Mouse (Mus musculus) cerebellum, adult 18-20 months (tissue): ENCODE results near the gene Atg5.
"Not testable (repeated sequence)": the region's sequence is repeated elsewhere in the genome, so short reads cannot be mapped to it uniquely, and the experiment has no call there.

Experiments
- DNase-seq, 2 experiments: peaks; one replicate each; pipeline ENCODE4 v3.0.0; 2021

Atg5 gene

DNA sequence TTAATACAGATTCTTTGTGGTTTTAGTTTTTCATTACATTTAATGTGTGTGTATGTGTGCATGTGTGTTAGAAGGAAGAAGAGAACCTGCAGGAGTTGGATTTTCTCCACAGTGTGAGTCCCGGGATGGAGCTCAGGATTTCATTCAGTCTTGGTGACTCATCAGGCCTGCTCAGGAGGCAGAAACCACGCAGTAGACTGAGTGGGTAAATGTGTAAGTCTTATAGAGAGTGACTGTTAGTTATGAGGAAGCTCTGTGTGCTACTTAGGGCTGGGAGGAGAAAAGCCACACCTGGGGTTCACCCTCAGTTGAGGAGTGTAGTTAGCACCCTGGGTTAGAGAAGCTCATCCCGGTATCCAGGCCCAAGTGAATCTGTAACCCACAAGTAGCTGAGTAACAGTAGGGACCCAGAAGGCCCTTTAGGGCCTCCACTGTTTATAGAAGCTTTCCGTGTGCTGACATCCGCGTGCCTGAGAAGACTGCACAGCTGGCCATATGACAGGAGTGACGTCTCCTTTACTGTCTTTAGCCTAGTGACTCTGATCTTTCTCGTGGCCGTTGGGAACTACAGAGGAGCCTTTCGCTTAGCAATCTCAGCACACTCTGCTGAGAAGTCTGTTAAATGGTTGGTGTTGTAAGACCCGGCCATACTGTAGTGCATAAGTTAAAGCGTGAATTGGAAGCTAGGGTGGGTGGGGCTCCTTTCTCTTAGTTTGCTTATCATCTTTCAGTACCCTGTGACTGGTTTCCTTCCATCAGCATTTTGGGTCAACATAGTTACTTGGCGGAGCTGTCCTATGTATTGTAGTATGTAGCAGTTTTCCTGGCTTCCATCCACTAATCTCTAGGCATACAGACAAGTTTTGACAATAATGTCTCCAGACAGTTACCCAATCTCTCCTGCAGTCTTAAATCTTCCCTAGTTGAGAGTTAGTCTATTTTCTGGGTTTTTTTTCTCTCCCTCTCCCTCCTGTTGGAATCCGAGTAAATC is 48.4 kb downstream of the Atg5 start:
- no peak for DNase-seq

DNA sequence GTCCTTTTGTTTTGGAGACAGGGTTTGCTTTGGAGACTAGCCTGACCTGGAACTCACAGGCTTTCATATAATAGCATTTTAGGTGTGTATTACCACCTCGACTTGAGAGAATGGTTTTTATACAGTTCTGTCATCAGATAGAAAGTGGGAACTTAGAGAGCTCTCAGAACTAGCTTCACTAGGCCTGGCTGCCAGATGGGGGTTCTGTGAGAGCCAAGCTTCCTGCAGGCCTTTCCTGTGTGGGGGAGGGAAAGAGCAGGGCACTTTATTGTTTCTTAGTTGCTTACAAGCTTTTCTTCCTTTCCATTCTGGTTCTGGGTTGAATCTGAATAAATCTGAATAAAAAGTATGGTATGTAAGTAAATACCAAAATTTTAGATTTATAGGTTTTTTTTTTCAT is 54.0 kb downstream of the Atg5 start:
- DNase-seq: peak in 1 of 2 experiments; percentile 12

DNA sequence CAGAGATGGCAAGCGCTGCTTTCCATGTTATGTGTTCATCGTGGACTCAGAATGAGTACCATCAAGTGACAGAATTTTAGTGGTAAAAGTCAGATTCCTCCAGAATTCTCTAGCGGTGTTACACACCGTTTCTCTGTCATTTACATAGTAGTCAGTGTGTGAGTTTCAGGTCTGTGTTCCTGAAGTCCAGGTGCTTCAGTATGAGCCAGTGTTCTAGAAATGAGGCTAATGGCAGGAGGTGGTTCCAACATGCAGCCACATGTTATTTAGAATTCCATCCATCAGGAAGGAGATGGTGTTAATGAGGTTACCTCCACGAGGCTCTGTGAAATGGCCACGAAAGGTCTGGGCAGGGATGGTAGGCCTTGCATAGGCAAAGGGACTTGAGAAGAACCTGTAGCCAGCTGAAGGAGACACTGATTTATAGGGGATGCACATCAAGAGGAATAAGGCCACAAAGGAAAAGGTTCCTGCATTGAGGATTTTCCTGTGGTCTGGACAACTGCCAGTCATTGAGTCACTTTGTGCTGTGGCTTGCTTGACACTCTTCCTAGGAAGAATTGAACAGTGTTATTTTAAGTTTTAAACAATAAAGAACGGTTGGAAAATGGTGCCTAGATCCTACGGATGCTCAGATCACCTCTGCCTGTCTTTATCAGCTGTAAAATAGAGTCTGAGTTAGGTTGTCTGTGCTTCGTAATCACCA is 55.1 kb downstream of the Atg5 start:
- DNase-seq: no peak

DNA sequence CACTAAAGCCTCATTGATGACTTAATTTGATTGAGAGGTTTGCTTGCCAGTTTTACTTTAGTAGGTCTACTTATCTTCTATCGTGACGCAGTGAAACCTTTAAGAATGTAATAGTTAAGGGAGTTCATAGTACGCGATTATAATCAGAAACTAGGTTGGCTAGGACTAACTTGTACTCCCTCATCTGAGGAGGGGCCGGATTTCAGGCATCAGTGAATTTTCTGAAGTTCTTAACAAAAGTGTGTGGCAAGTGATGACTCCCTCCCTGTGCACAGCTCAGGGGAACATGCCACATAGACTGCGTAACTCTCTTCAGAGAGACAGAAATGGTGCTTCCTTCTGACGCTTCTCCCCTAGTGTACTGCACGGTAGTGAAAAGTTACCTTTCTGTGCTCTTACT is 55.7 kb downstream of the Atg5 start:
- DNase-seq: no peak

DNA sequence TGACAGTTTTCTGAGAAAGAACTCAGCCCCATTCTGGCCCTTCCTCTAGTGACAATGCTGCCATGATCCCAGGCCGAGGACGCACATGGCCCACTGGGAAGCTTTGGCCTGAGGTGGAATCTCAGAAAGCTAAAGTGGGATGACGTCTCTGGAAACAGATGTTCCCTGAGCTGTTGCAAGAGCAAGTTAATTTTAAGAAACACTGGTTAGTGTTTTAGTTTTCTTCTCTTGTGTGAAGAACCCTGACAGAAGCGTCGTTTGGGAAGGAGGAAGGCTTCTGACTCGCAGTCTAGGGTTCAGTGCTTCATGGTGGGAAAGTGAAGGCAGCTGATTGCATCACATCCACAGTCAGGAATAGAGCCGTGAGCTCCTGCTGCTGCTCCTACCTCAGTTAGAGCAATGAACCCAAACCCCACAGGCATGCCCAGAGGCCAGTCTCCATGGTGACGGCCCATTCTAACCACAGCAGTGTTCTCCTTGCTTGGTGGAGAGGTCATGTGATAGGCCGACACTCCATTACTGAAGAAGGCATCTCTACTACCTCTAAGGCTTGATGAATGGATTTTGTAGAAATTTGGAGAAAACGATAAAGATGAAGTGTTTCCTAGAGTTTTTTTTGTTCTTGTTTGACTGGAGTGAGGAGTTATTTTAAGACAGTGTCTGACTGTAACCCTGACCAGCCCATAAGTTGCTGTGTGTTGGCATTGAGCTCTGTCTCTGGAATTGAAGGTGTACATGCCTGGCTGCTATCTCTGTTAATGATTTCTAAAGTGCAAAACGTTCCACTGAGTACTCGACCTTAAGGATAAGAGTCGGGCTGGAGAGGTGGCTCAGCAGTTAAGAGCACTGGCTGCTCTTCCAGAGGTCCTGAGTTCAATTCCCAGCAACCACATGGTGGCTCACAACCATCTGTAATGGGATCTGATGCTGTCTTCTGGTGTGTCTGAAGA is 57.7 kb downstream of the Atg5 start:
- no peak for DNase-seq

DNA sequence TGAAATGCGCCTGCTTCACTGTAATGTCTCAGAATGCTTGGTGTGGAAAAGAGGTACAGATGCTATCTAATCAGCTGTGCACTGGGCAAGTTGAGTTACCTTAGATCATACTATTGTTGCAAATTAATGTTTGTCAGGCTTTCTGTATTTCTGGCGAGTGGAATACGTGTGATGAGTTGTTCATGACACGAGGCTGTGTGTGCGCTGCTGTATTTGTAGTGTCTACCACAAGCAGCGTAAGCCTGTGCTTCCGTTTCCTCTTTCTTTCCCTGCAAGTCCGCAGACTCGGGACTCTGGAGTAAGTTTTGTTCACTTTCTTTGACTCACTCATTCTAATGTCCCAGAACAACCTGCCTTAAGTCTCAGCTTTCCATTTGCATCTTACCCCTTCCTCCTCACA is 58.9 kb downstream of the Atg5 start:
- DNase-seq: no peak

DNA sequence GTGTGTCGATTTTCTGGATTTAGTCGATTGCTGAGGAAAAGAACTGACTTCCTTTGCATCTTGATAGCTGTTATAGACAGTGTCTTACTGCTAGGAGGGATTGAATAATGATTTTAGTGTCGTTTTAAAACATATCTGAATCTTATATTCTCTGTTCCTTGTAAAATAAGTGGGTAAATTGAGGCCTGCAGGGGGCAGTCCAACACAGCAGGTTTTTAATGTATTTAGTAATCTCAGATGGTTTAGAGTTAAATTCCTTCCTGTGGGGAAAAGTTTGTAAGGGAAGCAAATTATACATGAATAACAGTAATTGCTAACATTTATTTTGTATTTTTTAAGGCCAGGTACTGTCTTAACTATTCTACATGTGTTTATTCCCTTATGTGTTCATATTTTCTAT is 60.2 kb downstream of the Atg5 start:
- peak; percentile 15 to 37 for DNase-seq

DNA sequence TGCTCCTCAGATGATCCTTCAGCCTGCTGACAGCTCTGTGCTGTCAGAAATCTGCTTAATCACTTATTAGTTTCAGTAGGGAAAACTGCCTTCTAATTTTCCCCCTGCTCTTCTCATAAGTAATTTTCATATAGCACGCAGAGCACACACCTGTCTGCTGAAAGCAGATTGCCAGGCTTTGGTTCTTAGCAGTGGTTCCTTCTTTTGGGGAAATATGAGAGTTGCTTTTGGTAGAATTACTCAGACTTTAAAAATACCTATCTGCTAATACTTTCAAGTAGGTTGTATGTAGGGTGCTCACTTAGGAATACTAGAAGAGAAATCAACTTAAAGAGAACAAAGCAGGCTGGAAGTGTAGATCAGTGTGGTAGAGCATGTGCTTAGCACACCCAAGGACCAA is 62.6 kb downstream of the Atg5 start:
- DNase-seq: no peak

DNA sequence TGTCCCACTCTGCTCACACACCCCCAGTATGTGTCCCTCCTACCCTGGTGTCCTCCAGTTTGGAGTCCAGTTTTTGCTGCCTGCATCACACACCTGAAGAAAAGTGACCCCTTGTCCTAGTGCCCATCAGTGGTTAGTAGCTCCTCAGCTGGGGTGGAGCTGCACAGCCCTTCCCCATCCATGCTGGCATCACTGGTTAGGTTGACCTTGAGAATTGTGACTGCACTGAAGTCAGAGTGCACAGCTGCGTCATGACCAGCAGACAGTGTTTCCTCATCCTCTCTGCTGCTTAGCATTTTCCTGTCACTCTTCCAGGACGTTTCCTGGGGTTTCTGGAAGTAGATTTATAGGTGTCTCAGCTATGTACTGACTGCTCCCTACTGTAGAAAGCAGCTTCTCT is 63.3 kb downstream of the Atg5 start:
- no peak for DNase-seq

DNA sequence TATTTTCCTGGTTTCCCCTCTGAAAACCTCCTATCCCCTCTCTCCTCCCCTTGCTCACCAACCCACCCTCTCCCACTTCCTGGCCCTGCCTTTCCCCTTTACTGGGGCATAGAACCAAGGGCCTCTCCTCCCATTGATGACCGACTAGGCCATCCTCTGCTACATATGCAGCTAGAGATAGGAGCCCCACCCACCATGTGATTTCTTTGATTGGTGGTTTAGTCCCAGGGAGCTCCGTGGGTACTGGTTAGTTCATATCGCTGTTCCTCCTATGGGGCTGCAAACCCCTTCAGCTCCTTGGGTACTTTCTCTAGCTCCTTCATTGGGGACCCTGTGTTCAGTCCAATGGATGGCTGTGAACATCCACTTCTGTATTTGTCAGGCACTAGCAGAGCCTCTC is 64.5 kb downstream of the Atg5 start:
- DNase-seq: not testable (repeated sequence)

DNA sequence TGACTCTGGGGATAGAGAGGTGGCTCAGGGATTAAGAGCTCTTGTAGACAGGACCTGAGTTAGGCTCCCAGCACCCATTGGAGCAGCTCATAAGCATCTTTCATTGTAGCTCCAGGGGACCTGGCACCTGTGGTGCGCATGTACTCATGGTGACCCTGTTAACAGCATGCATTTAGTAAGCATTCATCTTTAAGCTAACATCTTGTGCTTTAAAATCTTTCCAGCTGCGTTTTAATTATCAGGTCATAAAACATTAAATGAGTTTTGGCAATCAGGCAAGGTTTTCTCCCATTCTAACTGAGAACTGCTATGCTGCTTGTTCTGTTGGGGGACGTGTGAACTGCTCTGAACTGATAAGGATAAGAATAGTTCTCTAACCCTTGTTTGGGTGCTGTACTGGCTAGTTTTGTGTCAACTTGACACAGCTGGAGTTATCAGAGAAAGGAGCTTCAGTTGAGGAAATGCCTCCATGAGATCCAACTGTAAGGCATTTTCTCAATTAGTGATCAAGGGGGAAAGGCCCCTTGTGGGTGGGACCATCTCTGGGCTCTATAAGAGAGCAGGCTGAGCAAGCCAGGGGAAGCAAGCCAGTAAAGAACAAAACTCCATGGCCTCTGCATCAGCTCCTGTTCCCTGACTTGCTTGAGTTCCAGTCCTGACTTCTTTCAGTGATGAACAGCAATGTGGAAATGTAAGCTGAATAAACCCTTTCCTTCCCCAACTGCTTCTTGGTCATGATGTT is 68.7 kb downstream of the Atg5 start:
- not testable (repeated sequence) for DNase-seq

DNA sequence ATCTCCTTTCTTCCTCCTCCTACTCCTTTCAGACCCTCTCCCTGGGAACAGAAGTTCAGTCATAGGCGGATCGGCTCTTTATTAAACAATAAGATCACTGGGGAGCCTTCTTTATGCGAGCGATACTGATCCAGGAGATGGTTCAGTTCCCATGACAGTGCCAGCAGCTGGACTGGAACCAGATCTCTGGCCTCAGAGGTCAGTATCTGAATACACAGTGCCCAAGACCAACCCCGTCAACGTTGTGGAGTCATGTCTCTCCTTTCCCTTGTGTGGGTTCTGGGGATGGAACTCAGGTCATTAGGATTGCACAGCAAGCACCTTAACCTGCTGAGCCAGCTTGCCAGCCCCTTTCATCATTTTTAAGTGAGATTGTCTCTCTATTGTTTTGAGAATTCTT is 70.4 kb downstream of the Atg5 start:
- no peak for DNase-seq

DNA sequence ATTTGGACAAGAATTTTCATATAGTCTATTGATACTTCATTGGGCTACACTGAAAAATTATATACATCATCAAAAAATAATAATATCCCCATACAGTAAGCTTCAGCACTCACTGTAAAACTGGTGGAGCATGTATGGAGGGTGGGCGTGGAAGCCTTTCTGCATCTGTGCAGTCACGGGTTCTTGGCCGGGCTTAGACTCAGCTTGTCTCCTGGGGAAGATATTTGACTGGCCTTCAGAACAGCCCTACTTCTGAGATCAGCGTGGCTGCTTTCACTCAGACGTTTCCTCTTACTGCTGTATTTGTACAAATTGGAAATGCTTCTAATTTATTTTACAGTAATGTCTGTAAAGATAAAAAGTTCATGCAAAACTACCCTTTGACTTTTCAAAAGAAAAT is 71.2 kb downstream of the Atg5 start:
- no peak for DNase-seq

DNA sequence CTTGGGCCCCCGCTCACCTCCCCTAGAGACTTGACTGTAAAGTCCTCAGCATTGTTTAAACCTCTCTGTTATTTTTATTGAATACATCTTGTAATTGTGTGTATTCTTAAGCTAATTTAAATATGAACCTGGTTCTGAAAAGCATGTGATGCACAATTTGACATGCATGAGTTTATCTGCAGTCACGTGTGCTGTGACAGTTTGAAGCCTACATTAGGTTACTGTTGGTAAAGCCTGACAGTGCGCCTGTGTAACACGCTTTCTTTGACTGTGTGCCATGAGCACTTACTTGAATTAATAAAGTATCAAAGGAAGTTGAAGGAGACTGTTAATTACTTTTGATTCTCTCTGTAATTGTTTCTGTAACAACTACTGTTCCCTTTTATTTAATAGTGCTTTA is 72.8 kb downstream of the Atg5 start:
- no peak for DNase-seq

DNA sequence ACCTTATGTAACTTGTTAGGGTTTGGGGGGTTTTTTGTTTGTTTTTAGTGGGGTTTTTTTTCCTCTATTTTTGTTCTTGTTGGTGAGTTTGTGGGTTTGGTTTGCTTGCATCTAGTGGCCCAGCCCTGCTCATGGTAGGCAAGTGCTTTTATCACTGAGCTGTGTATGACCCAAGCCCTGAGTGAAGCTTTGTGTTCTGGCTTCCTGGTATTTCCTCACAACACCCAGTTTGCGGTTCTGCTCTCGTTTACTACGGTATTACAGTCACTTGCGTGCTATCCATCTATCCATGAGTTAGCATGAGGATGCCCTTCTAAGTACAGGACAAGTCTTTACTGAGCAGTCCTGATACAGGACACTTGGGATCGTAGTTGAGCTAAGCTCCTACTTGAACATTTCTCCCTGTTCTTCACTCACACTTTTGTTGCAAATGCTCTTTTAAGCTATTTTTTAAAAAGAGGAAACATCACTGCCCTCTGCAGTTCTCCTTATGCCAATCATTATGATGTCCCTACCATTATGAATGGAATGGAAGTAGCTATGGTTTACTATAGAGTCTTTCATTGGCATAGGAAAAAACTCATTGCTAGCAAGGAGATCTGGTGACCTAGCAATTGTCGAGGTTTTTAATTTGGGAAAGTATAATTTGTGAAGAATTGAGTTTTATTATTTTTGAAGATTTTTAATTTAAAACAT is 73.8 kb downstream of the Atg5 start:
- no peak for DNase-seq

DNA sequence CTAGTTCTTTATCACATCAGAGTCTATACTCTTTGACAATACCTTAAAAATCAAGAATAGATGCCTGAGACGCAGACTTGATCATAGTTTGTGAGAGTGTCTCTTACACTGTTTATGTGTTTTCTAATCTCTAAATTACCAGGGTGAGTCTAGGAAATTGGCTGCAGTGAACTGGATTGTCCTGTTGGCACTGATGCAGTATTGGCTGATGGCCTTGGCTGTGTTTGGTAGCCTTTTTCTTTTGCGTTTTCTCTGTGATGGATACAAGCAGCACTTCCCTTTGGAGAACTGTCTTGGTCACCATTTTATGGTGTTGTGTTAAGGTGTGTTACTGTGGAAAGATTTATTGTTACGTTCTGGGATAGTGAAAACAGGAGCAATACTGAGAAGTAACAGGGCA is 75.2 kb downstream of the Atg5 start:
- DNase-seq: peak in 1 of 2 experiments; percentile 30

DNA sequence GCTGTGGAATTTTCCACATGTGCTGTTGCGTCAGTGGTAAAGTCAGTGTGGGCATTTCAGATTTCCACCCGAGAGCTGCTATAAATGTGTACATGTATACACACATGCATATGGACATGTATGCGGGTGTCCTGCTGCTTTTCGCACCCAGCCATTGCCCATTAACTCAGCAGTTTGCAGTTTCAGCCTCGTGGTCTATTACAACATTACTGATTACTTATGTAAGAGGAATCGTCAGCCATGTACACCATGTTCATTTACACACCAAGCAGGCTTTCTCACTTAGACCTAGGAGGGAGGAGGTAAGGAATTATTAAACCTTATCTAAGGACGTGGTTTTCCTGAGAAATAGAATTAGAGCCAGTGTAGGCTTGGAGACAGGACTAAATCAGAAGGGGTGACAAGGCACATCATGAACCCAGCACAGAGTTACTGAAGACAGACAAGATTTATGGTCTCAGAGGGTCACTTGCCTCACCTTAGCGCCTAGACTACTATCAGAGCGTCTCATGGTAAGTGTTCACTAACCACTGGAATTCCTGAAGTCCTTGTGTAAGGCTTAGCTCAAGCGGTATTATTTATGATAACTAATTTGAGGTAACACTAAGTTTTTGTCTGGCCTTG is 79.5 kb downstream of the Atg5 start:
- no peak for DNase-seq

DNA sequence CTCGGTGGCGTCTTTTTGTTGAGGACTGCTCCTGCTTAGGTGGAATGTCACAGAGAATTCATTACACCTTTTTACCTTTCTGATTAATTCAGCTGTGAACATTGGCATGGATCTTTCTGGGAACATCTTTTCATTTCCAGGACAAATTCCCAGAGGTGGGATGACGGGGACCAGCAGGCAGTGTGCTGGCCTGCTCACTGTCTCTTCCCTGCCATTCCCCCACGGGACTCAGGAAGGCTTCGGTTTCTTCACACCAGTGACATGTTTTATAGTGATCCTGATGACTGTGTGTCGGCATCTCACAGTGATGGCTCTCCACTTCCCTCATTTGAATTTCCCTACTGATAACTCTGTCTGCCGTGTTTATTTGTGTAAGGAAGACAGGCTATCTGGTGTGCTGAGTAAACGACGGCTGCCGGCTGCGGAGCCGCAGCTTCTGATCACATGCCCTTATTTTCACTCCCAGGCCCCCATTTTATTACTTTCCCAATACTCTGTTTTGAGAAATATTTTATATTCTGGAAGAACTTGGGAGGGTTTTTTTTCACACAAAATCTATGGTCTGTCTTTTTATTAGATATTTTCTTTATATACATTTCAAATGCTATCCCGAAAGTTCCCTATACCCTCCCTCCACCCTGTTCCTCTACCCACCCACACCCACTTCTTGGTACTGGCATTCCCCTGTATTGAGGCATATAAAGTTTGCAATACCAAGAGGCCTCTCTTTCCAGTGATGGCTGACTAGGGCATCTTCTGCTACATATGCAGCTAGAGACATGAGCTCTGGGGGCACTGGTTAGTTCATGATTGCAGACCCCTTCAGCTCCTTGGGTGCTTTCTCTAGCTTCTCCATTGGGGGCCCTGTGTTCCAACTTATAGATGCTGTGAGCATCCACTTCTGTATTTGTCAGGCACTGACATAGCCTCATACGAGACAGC is 80.6 kb downstream of the Atg5 start:
- no peak for DNase-seq

DNA sequence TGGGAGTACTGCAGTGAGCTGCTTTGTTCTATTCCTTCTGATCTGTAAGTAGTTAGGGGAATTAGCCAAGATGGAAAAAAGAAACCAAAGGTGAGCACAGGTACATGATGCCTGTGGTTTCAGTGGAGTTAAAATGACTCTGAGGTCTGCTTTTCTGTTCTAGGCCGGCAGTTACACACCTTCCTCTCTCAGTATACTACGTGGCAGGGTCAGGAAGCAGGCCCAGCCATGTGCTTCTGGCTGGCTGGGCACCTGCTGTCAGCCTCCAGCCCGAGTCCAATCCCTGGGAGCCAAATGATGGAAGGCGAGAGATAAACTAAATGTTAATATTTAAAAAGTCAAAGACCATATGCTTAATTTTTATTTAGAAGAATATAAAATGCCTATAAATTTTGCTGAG is 85.3 kb downstream of the Atg5 start:
- DNase-seq: no peak

DNA sequence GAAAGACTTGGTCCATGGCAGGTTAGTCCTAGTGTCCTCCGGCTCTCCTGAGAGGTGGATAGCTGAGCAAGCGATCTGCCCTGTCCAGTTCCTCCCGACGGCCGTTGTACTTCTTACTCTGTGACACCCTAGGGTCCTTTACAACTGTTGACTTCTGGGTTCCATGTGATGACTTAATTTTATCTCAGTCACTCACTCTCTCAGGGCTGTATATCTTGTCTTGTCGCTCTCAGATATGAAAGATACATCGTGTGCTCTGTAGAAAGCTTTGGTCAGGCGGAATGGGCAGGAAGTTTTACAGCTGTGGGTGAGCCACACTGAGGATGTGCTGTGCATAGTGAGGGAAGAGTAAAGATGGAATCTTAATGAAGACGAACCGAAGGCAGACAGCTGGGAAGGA is 86.2 kb downstream of the Atg5 start:
- DNase-seq: no peak
